22 mouse cellular contexts compared by ENCODE assay signal in genomic region chr2:59234537-59234936, GRCm38 (mm10).
DNase-seq lines count a peak whose midpoint lies in the region; ATAC-seq lines count a peak whose summit lies in the region.
"Had no signal": no experiment of that assay in that cellular context is flagged by ENCODE, and none has a peak within 500 bp of the region (broad histone marks: within the 10 kb centered on the region; RNA-seq: fewer than 3 reads in every experiment).

No protein-coding gene starts in this region.

- H3K4me1 ChIP-seq in heart, embryonic 12.5 days (replicated peaks) = peaks cover 36% of the 10 kb centered on the region
- peaks cover 22% of the 10 kb centered on the region for H3K4me1 ChIP-seq in heart, embryonic 15.5 days (replicated peaks)
- H3K4me1 ChIP-seq in midbrain, embryonic 11.5 days (ENCODE audit: control insufficient read depth, insufficient read depth, low read length) = no peaks in the 10 kb centered on the region
- no peaks in the 10 kb centered on the region for H3K4me1 ChIP-seq in midbrain, embryonic 15.5 days
- H3K4me1 ChIP-seq: embryonic facial prominence, embryonic 12.5 days; embryonic facial prominence, embryonic 15.5 days; hindbrain, embryonic 12.5 days; hindbrain, embryonic 15.5 days had no signal

- 77% methylated on average over 5 of the region's 5 CpGs for WGBS in heart, embryonic 12.5 days
- 67% methylated on average over 5 of the region's 5 CpGs for WGBS in heart, embryonic 15.5 days
- WGBS in midbrain, embryonic 11.5 days = 94% methylated on average over 5 of the region's 5 CpGs
- WGBS in midbrain, embryonic 15.5 days = 94% methylated on average over 5 of the region's 5 CpGs

- H3K4me3 ChIP-seq in heart, embryonic 12.5 days = no peak overlapping the region
- H3K4me3 ChIP-seq in heart, embryonic 15.5 days = no peak overlapping the region
- H3K4me3 ChIP-seq in midbrain, embryonic 11.5 days (ENCODE audit: low read depth, low read length) = no peak overlapping the region
- no peak overlapping the region for H3K4me3 ChIP-seq in midbrain, embryonic 15.5 days
- H3K4me3 ChIP-seq: embryonic facial prominence, embryonic 12.5 days; embryonic facial prominence, embryonic 15.5 days; gastrocnemius, adult 2 months; hindbrain, embryonic 12.5 days; hindbrain, embryonic 15.5 days had no signal

- no peak overlapping the region for H3K4me2 ChIP-seq in heart, embryonic 12.5 days
- H3K4me2 ChIP-seq in heart, embryonic 15.5 days = no peak overlapping the region
- no peak overlapping the region for H3K4me2 ChIP-seq in midbrain, embryonic 11.5 days
- H3K4me2 ChIP-seq in midbrain, embryonic 15.5 days = no peak overlapping the region
- H3K4me2 ChIP-seq: embryonic facial prominence, embryonic 12.5 days; embryonic facial prominence, embryonic 15.5 days; heart, embryonic 11.5 days; hindbrain, embryonic 12.5 days; hindbrain, embryonic 15.5 days had no signal

- 0 out of 2 replicates have a peak, but pooled peaks cover 5% of the 10 kb centered on the region for H3K9me3 ChIP-seq in heart, embryonic 12.5 days (replicated peaks)
- H3K9me3 ChIP-seq in heart, embryonic 15.5 days (replicated peaks) = no peaks in the 10 kb centered on the region
- no peaks in the 10 kb centered on the region for H3K9me3 ChIP-seq in midbrain, embryonic 11.5 days (ENCODE audit: control insufficient read depth, low read length)
- H3K9me3 ChIP-seq in midbrain, embryonic 15.5 days = no peaks in the 10 kb centered on the region
- H3K9me3 ChIP-seq: embryonic facial prominence, embryonic 12.5 days; embryonic facial prominence, embryonic 15.5 days; hindbrain, embryonic 12.5 days; hindbrain, embryonic 15.5 days had no signal

- H3K36me3 ChIP-seq in heart, embryonic 12.5 days = peaks cover 27% of the 10 kb centered on the region
- peaks cover 4% of the 10 kb centered on the region; the same call in 1 of the 2 replicates for H3K36me3 ChIP-seq in heart, embryonic 15.5 days
- H3K36me3 ChIP-seq in midbrain, embryonic 11.5 days (ENCODE audit: control insufficient read depth, insufficient read depth, low read length) = no peaks in the 10 kb centered on the region
- H3K36me3 ChIP-seq in midbrain, embryonic 15.5 days (replicated peaks) = no peaks in the 10 kb centered on the region
- H3K36me3 ChIP-seq: embryonic facial prominence, embryonic 12.5 days; embryonic facial prominence, embryonic 15.5 days; hindbrain, embryonic 12.5 days; hindbrain, embryonic 15.5 days had no signal

- DNase-seq in heart, adult 8-10 months (ENCODE audit: low spot score) = no peak
- DNase-seq in heart, postnatal 14 days = no peak
- DNase-seq in midbrain, embryonic 11.5 days (ENCODE audit: low spot score, missing footprints) = peak; percentile 26
- no peak for DNase-seq in embryo, embryonic 10.5 days (ENCODE audit: low spot score)
- DNase-seq in layer of hippocampus, postnatal 25 days (ENCODE audit: extremely low spot score in 1 of 2, low spot score in 1 of 2) = no peak
- DNase-seq: adrenal gland, adult 8-10 months; adrenal gland, postnatal 25 days; cerebellum, adult 9-10 months; forebrain, postnatal 0 days; gastrocnemius, adult 2 months; gastrocnemius, postnatal 14 days; heart, adult 11 months had no signal

- ATAC-seq in heart, embryonic 12.5 days (ENCODE audit: insufficient number of reproducible peaks, low FRiP score) = no peak
- 0 out of 2 replicates have a peak, but pooled peaks have one; percentile 53 for ATAC-seq in heart, embryonic 15.5 days (replicated peaks; ENCODE audit: insufficient number of reproducible peaks, insufficient read depth, low FRiP score, low read depth)
- ATAC-seq in midbrain, embryonic 11.5 days (ENCODE audit: low FRiP score) = no peak
- ATAC-seq in midbrain, embryonic 15.5 days (replicated peaks) = no peak
- ATAC-seq: activated CD4-positive, CD25-positive, alpha-beta regulatory T cell, adult 4 months; forebrain, embryonic 14.5 days; forebrain, postnatal 0 days had no signal

- H3K27me3 ChIP-seq in heart, embryonic 12.5 days (replicated peaks) = no peaks in the 10 kb centered on the region
- H3K27me3 ChIP-seq in heart, embryonic 15.5 days = no peaks in the 10 kb centered on the region
- no peaks in the 10 kb centered on the region for H3K27me3 ChIP-seq in midbrain, embryonic 11.5 days (ENCODE audit: control insufficient read depth, insufficient read depth, low read length)
- no peaks in the 10 kb centered on the region for H3K27me3 ChIP-seq in midbrain, embryonic 15.5 days (replicated peaks)
- H3K27me3 ChIP-seq: embryonic facial prominence, embryonic 12.5 days; embryonic facial prominence, embryonic 15.5 days; hindbrain, embryonic 12.5 days; hindbrain, embryonic 15.5 days had no signal

- intact Hi-C loops in heart, postnatal 14 days (cut with DNase I) = no loop called here

- peak overlapping the region; percentile 18; the same call in 1 of the 2 replicates for H3K27ac ChIP-seq in heart, embryonic 12.5 days (ENCODE audit: poor library complexity, severe bottlenecking)
- peak overlapping the region; percentile 82 for H3K27ac ChIP-seq in heart, embryonic 15.5 days
- no peak overlapping the region for H3K27ac ChIP-seq in midbrain, embryonic 11.5 days (ENCODE audit: low read depth, low read length)
- H3K27ac ChIP-seq in midbrain, embryonic 15.5 days = no peak overlapping the region
- H3K27ac ChIP-seq: embryonic facial prominence, embryonic 12.5 days; embryonic facial prominence, embryonic 15.5 days; gastrocnemius, adult 2 months; hindbrain, embryonic 12.5 days; hindbrain, embryonic 15.5 days had no signal

- H3K9ac ChIP-seq in heart, embryonic 12.5 days = no peak overlapping the region
- no peak overlapping the region for H3K9ac ChIP-seq in heart, embryonic 15.5 days
- no peak overlapping the region for H3K9ac ChIP-seq in midbrain, embryonic 11.5 days (ENCODE audit: low read length)
- H3K9ac ChIP-seq in midbrain, embryonic 15.5 days = no peak overlapping the region
- H3K9ac ChIP-seq: embryonic facial prominence, embryonic 12.5 days; embryonic facial prominence, embryonic 15.5 days; forebrain, postnatal 0 days; hindbrain, embryonic 12.5 days; hindbrain, embryonic 15.5 days had no signal

Comparison
In these comparisons a context has a peak if more than half of its experiments do, and no peak if none do; other contexts are left out.
1. H3K27ac ChIP-seq: peak in heart, embryonic 12.5 days (single experiment) and heart, embryonic 15.5 days (single experiment); none in midbrain, embryonic 11.5 days (single experiment) and midbrain, embryonic 15.5 days (single experiment).